Mouse (Mus musculus) embryonic fibroblast, embryonic 13.5 days (primary cell): ENCODE data around the gene Oxa1l. TPM values are rescaled to one million over a fixed set of nuclear protein-coding genes. Genes with fewer than 3 reads are reported as not detected.

Source experiments
- H3K27ac ChIP-seq: 2 replicates; pipeline ENCODE4 v1.5.1; 2012; ENCODE audit warnings: low read length, control low read depth, inconsistent platforms; ENCODE audit not compliant: insufficient read depth
- H3K4me1 ChIP-seq: 2 replicates; pipeline ENCODE4 v1.6.1; 2011; ENCODE audit warnings: low read length; ENCODE audit not compliant: control insufficient read depth, insufficient read depth
- H3K4me3 ChIP-seq: 2 replicates; pipeline ENCODE4 v1.5.1; 2011; ENCODE audit warnings: mild to moderate bottlenecking, control low read depth, low read length; ENCODE audit not compliant: insufficient read depth
- CTCF ChIP-seq: IDR thresholded peaks from 2 replicates; pipeline ENCODE4 v1.5.1; 2011; ENCODE audit warnings: mild to moderate bottlenecking, control low read depth, low read length, moderate library complexity, borderline replicate concordance; ENCODE audit not compliant: insufficient read depth
- POLR2A ChIP-seq: IDR thresholded peaks from 2 replicates; pipeline ENCODE4 v1.6.1; 2011; ENCODE audit warnings: low read depth, mild to moderate bottlenecking, control low read depth, low read length, moderate library complexity
- polyA plus RNA-seq: library from polyadenylated mRNA; stranded (reverse); fragments of >200 nt; gene quantifications from 2 replicates; pipeline ENCODE4 v1.2.4, GENCODE M21; 2011; ENCODE audit warnings: low read depth; ENCODE audit not compliant: missing spikeins, insufficient read length

Gene Oxa1l
- polyA plus RNA-seq, 1 experiment = 55.3 TPM

DNA sequence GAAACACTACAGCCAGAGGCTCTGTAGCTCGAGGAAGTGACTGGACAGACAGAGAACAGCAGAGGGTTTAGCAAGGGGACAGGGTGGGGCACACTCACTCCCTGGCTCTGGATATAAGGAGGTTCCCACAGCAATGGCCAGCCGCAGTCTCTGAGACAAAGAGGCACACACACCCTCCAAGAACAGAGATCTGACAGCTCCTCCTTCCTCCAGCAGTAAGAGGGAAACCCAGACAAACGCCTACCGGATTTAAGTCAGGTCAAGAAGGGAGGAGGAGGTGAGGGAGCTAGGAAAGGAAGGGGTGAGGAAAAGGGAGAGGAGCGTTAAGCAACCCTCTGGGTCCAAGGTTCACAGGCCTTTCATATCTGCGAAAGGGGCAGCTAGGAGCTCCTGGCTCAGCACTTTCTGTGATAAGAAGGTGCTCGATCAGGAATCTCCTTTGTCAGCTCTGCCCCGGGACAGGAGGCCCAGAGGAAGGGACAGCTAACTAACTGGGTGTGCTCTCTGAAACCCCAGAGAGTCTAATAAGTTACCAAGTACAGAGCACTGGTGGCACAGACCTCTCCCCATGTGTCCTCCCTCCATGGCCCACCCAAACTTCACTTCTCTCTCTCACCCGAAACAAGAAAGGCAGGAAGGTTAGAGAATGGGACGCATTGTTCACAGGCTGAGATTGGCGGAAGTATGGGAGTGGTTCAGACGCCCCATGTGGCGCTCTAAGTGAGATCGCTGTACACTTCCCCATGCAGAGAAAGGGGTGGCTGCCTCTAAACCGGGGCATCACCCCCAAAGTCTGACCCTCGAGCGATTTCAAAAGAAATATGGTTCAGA is 49.6 kb downstream of the Oxa1l start:
- TF ChIP-seq POLR2A = no peak
- TF ChIP-seq CTCF = no peak
- Histone ChIP-seq H3K4me1 (peaks cover 2% of the 10 kb centered on the region; the same call in 1 of the 2 replicates), H3K27ac (no peak overlapping the region), H3K4me3 (no peak overlapping the region)

DNA sequence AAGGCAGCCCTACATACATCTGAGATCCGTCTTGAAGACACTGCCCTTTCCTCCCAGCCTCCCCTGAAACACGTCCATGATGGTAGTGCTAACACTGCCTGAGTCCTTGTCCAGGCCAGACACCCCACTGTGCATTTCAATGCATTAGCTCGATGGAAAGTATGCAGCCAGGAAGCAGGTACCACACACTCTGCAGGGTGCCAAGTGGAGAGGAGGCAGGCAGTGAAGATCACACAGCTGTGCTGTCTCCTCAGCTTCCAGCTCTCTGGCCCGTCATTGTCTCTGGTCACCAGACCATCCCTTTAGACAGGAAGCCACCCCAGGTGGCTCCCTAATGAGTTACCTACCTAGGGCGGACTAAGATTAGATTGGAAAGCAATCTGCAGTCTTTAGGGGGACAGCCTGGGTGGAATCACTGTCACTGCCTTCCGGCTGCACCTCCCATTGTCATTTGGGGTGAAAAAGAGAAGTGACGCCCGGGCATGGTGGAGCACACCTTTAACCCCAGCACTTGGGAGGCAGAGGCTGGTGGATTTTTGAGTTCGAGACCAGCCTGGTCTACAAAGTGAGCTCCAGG is 51.5 kb downstream of the Oxa1l start:
- Histone ChIP-seq H3K4me1 (peaks cover 2% of the 10 kb centered on the region; the same call in 1 of the 2 replicates), H3K27ac (no peak overlapping the region), H3K4me3 (no peak overlapping the region)
- TF ChIP-seq CTCF = no peak
- TF ChIP-seq POLR2A = no peak

- peak; percentile 32; the same call in 1 of the 2 replicates for TF ChIP-seq CTCF
- TF ChIP-seq POLR2A = no peak
- H3K27ac ChIP-seq = no peak overlapping the region
- H3K4me3 ChIP-seq = no peak overlapping the region
- H3K4me1 ChIP-seq = peaks cover 2% of the 10 kb centered on the region; the same call in 1 of the 2 replicates
Observed at GRCm38 (mm10) chr14:54412629-54413170, 52.1 kb downstream of the Oxa1l start.

DNA sequence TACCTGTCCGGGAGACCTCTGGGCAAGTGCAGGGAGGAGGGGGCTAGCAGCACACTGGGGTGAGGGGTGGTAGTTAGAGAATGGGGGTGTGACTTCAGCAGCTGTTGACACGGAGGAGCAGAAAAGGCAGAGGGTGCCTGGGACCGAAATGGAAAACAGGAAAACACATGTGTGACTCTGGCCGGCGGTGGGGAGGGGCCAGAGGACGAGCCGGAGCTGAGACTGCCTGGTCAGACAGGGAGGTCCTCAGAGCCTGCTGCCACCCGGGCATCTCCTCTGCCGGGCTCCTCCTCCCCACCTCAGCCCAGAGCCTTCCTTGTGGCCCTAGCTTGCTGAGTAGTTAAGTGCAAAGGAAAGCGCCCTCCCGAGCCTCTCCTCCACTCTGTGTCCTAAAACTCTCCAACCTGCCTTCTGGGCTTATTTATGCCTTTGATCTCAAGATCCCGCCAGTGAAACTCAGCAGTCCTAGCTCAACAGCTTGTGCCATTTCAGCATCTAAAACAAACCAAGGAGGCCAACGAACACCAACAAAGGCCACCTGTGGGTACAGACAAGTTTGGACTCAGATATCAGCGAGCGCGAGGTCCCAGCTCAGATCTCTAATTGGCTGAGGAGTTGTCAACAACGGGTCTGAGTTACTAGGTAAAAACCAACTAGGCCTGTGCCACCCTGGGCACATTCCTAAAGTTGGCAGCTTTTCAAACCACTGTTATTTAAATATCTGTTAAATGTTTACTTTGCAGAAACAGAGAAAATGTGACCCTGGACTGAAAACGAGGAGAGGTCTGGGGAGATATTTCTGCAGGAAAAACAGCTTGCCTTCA is 53.5 kb downstream of the Oxa1l start:
- no peak for TF ChIP-seq CTCF
- Histone ChIP-seq H3K27ac (no peak overlapping the region), H3K4me1 (peaks cover 2% of the 10 kb centered on the region; the same call in 1 of the 2 replicates), H3K4me3 (no peak overlapping the region)

DNA sequence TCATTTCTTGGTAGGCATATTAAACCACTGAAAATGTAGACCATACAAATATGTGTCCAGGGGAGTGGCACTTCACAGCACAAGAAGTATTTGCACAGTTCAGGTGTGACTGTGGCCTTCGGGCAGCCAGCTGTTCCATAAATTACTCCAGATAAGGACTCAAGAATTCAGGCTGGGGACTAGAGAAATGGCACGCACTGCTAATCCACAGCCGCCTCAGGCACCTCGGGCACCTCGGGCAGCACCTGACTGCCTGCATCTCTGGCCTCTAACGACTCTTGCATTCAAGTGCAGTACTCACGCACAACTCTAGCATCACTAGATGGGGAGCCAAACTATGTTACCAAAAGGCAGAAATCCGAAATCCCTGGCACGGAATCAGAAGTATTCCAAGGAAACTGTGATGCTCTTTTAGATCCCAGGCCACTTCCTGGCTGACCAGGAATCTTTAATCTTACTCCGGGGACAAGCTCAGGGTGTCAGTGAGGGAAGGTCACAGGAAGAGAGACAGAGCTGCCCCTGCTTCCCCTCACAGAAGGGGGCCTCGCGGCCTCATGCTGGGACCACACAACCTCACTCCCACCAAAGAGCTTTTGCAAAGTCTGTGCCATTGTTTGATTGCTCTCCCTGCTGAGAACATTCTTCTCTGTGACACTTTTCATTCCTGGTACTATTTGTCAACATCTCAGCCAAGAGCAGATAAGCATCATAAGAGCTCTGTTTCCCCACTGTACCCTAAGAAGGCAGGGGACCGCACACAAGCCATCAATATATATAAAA is 54.8 kb downstream of the Oxa1l start:
- Histone ChIP-seq H3K4me1 (no peaks in the 10 kb centered on the region; the same call in 1 of the 2 replicates), H3K27ac (no peak overlapping the region), H3K4me3 (no peak overlapping the region)
- TF ChIP-seq CTCF (no peak), POLR2A (no peak)

GRCm38 (mm10) chr14:54416229-54416775 is 55.7 kb downstream of the Oxa1l start:
- TF ChIP-seq CTCF (no peak), POLR2A (no peak)
- no peak overlapping the region for H3K4me3 ChIP-seq
- no peak overlapping the region for H3K27ac ChIP-seq
- H3K4me1 ChIP-seq = no peaks in the 10 kb centered on the region; the same call in 1 of the 2 replicates

DNA sequence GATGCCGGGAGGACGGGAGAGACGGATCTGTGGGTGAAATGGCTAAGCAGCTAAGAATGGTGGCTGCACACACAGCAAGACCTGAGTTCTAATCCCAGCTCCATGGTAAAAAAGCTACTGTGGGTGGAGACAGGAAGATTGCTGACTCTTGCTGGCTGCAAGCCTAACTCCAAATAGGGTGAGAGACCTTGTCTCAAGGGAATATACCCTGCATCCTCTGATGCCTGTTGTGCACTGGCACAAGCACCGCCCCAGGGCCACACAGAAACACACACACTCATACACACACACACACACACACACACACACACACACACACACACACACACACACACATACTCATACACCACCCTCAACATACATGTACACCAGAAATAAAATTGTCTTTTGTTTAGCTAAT is 56.2 kb downstream of the Oxa1l start:
- no peak for TF ChIP-seq POLR2A
- no peak for TF ChIP-seq CTCF
- H3K4me3 ChIP-seq = no peak overlapping the region
- no peaks in the 10 kb centered on the region; the same call in 1 of the 2 replicates for H3K4me1 ChIP-seq
- H3K27ac ChIP-seq = no peak overlapping the region

GRCm38 (mm10) chr14:54417623-54418081 is 57.0 kb downstream of the Oxa1l start, which contains the start of gene Slc7a7:
Gene Slc7a7, minus strand, starts transcription at chr14:54417780.
- no peaks in the 10 kb centered on the region; the same call in 1 of the 2 replicates for H3K4me1 ChIP-seq
- TF ChIP-seq POLR2A (0 out of 2 replicates have a peak, but pooled peaks have one; percentile 15), CTCF (no peak)
- no peak within 1 kb of the TSS for H3K4me3 ChIP-seq
- no peak within 1 kb of the TSS for H3K27ac ChIP-seq

Other genes with a start within 250 kb of the Oxa1l start
- 162 and 179 TPM in 2 replicates for gene Dad1, start 106.7 kb upstream of the Oxa1l start, polyA plus RNA-seq
- 74.6 and 86.4 TPM in 2 replicates for gene Abhd4, start 106.6 kb upstream of the Oxa1l start, polyA plus RNA-seq
- gene Olfr49, start 75.9 kb upstream of the Oxa1l start, polyA plus RNA-seq = not detected in 2 replicates
- gene Slc7a7, start 56.9 kb downstream of the Oxa1l start, polyA plus RNA-seq = 6.9 and 7.0 TPM in 2 replicates
- 138 and 143 TPM in 2 replicates for gene Mrpl52, start 66.1 kb downstream of the Oxa1l start, polyA plus RNA-seq
- 618 and 779 TPM in 2 replicates for gene Mmp14, start 70.8 kb downstream of the Oxa1l start, polyA plus RNA-seq
- 85.6 and 98.2 TPM in 2 replicates for gene Lrp10, start 103.3 kb downstream of the Oxa1l start, polyA plus RNA-seq
- gene Rem2, start 115.3 kb downstream of the Oxa1l start, polyA plus RNA-seq = 0.94 TPM in 1 of 2 replicates, not detected in the other
- 54.8 and 60.4 TPM in 2 replicates for gene Prmt5, start 156.7 kb downstream of the Oxa1l start, polyA plus RNA-seq
- 21.4 and 33.1 TPM in 2 replicates for gene Haus4, start 193.8 kb downstream of the Oxa1l start, polyA plus RNA-seq
- gene Ajuba, start 216.7 kb downstream of the Oxa1l start, polyA plus RNA-seq = 39.4 and 44.3 TPM in 2 replicates
- 3.6 and 4.8 TPM in 2 replicates for gene 4931414P19Rik, start 245.2 kb downstream of the Oxa1l start, polyA plus RNA-seq